13 mouse cellular contexts compared by ENCODE assay signal in the genomic region with DNA sequence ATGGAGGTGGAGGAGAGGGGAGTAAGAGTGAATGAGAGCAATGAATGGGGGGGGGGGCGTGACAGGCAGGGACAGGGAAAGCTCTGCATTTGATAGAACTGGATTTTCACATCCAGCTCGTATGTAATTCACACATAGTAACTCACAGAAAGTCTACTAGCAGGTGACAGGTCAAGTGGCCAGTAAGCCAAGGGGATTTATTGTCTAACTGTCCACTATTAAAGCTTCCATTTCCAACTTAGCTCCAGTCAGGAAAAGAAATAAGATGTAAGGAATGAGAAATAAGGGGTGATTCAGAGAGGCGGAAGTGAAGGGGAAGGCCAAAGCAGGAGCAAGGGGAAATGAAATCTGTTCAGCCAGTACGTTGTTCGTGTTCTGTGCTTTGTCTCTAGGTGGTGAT.
"Had no signal": no experiment of that assay in that cellular context is flagged by ENCODE, and none has a peak within 500 bp of the region (broad histone marks: within the 10 kb centered on the region; RNA-seq: fewer than 3 reads in every experiment).

No protein-coding gene starts in this region.

- H3K4me1 ChIP-seq: midbrain, embryonic 13.5 days; midbrain, embryonic 15.5 days; neural tube, embryonic 12.5 days; stomach, embryonic 15.5 days had no signal

- H3K9ac ChIP-seq: lung, embryonic 14.5 days; midbrain, embryonic 13.5 days; midbrain, embryonic 15.5 days; neural tube, embryonic 12.5 days; stomach, embryonic 15.5 days had no signal

- H3K27me3 ChIP-seq: midbrain, embryonic 13.5 days; midbrain, embryonic 15.5 days; neural tube, embryonic 12.5 days; stomach, embryonic 15.5 days had no signal

- H3K4me2 ChIP-seq: lung, embryonic 14.5 days; midbrain, embryonic 11.5 days; midbrain, embryonic 13.5 days; midbrain, embryonic 15.5 days; neural tube, embryonic 12.5 days; stomach, embryonic 15.5 days had no signal

- H3K36me3 ChIP-seq: midbrain, embryonic 13.5 days; midbrain, embryonic 15.5 days; neural tube, embryonic 12.5 days; stomach, embryonic 15.5 days had no signal

- H3K9me3 ChIP-seq: midbrain, embryonic 13.5 days; midbrain, embryonic 15.5 days; neural tube, embryonic 12.5 days; stomach, embryonic 15.5 days had no signal

- DNase-seq: lung, embryonic 14.5 days; lung, postnatal 10 days; lung, postnatal 4 days; right cerebral cortex, postnatal 14 days; thymus, adult 2 months; thymus, postnatal 25 days; thymus, postnatal 4 days had no signal

- H3K27ac ChIP-seq: midbrain, embryonic 13.5 days; midbrain, embryonic 15.5 days; neural tube, embryonic 12.5 days; stomach, embryonic 15.5 days; stomach, postnatal 0 days had no signal

- H3K4me3 ChIP-seq: midbrain, embryonic 13.5 days; midbrain, embryonic 15.5 days; neural tube, embryonic 12.5 days; stomach, embryonic 15.5 days had no signal

- ATAC-seq: midbrain, embryonic 13.5 days; midbrain, embryonic 15.5 days had no signal
